Mouse (Mus musculus) lung, embryonic 16.5 days (tissue): ENCODE results near the gene Kcnk3. TPM values are rescaled to one million over a fixed set of nuclear protein-coding genes. Genes with fewer than 3 reads are reported as not detected.
A peak's percentile ranks its signal among the peaks of the same experiment; 100 is the strongest.

Experiments
- ATAC-seq: fragments of 200-750 bp; cut with Nextera tagmentation; 2 replicates; pipeline ENCODE4 v1.8.0; 2017; ENCODE audit warnings: low read depth, mild to moderate bottlenecking, moderate library complexity
- H3K27ac ChIP-seq: fragments of 300-500 bp; sonication (generic); 2 replicates; pipeline ENCODE4 v1.5.1; 2014; ENCODE audit warnings: mild to moderate bottlenecking, control low read depth, low read length
- H3K27me3 ChIP-seq: fragments of 300-500 bp; sonication (generic); 2 replicates; pipeline ENCODE4 v1.6.1; 2014; ENCODE audit warnings: low read depth, low read length, mixed read lengths; ENCODE audit not compliant: control insufficient read depth, insufficient read depth
- H3K36me3 ChIP-seq: fragments of 300-500 bp; sonication (generic); 2 replicates; pipeline ENCODE4 v1.6.1; 2014; ENCODE audit warnings: low read length; ENCODE audit not compliant: control insufficient read depth, insufficient read depth
- H3K4me1 ChIP-seq: fragments of 300-500 bp; sonication (generic); replicated peaks from 2 replicates; pipeline ENCODE4 v1.6.1; 2014; ENCODE audit warnings: low read length, mixed read lengths; ENCODE audit not compliant: control insufficient read depth, insufficient read depth
- H3K4me2 ChIP-seq: fragments of 300-500 bp; sonication (generic); 2 replicates; pipeline ENCODE4 v1.6.1; 2014; ENCODE audit warnings: low read depth, low read length, control low read depth
- H3K4me3 ChIP-seq: fragments of 300-500 bp; sonication (generic); 2 replicates; pipeline ENCODE4 v1.5.1; 2014; ENCODE audit warnings: mild to moderate bottlenecking, low read length, control low read depth
- H3K9ac ChIP-seq: fragments of 300-500 bp; sonication (generic); 2 replicates; pipeline ENCODE4 v1.6.1; 2014; ENCODE audit warnings: low read length, control low read depth
- H3K9me3 ChIP-seq: fragments of 300-500 bp; sonication (generic); 2 replicates; pipeline ENCODE4 v1.6.1; 2016; ENCODE audit warnings: low read length; ENCODE audit not compliant: control insufficient read depth
- WGBS: fragments of 180-500 bp; shearing (Covaris S2); extraction: QIAGEN DNeasy Blood & Tissue Kit; methylation state at CpG from one replicate; pipeline ENCODE4 v1.1.7; 2014; 5-methylcytosine and 5-hydroxymethylcytosine counted together
- polyA plus RNA-seq: library from polyadenylated mRNA; unstranded; fragments of >200 nt; fragmentation: Nextera tagmentation; extraction: Ambion mirVana; gene quantifications from 2 replicates; pipeline ENCODE4 v1.2.1, GENCODE M21; 2015

Gene Kcnk3
- polyA plus RNA-seq, 1 experiment from 2014 or later: 15.3 TPM

DNA sequence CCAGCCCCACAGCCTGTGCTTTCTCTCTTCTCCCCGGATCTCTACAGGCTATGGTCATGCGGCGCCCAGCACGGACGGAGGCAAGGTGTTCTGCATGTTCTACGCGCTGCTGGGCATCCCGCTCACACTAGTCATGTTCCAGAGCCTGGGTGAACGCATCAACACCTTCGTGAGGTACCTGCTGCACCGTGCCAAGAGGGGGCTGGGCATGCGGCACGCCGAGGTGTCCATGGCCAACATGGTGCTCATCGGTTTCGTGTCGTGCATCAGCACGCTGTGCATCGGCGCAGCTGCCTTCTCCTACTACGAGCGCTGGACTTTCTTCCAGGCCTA is 33.8 kb downstream of the Kcnk3 start:
- Histone ChIP-seq H3K4me3 (no peak overlapping the region; the same call in 1 of the 2 replicates), H3K27me3 (peaks cover 14% of the 10 kb centered on the region), H3K9ac (no peak overlapping the region), H3K9me3 (no peaks in the 10 kb centered on the region), H3K36me3 (no peaks in the 10 kb centered on the region), H3K4me2 (peak overlapping the region; percentile 59), H3K27ac (no peak overlapping the region), H3K4me1 (peaks cover 34% of the 10 kb centered on the region)
- WGBS: 58% methylated on average over 22 of the region's 22 CpGs
- ATAC-seq: no peak

DNA sequence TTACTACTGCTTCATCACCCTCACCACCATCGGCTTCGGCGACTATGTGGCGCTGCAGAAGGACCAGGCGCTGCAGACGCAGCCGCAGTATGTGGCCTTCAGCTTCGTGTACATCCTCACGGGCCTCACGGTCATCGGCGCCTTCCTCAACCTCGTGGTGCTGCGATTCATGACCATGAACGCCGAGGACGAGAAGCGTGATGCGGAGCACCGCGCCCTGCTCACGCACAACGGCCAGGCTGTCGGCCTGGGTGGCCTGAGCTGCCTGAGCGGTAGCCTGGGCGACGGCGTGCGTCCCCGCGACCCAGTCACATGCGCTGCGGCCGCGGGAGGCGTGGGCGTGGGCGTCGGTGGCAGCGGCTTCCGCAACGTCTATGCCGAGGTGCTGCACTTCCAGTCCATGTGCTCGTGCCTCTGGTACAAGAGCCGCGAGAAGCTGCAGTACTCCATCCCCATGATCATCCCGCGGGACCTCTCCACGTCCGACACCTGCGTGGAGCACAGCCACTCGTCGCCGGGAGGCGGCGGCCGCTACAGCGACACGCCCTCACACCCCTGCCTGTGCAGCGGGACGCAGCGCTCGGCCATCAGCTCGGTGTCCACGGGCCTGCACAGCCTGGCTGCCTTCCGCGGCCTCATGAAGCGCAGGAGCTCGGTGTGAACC is 34.3 kb downstream of the Kcnk3 start:
- no peaks in the 10 kb centered on the region for H3K36me3 ChIP-seq
- peaks cover 14% of the 10 kb centered on the region for H3K27me3 ChIP-seq
- H3K9me3 ChIP-seq: no peaks in the 10 kb centered on the region
- 9% methylated on average over 66 of the region's 69 CpGs for WGBS
- H3K4me3 ChIP-seq: peak overlapping the region; percentile 37
- no peak overlapping the region for H3K27ac ChIP-seq
- peak overlapping the region; percentile 9; the same call in 1 of the 2 replicates for H3K9ac ChIP-seq
- peaks cover 30% of the 10 kb centered on the region for H3K4me1 ChIP-seq
- peak; percentile 40; the same call in 1 of the 2 replicates for ATAC-seq
- peak overlapping the region; percentile 59 for H3K4me2 ChIP-seq

DNA sequence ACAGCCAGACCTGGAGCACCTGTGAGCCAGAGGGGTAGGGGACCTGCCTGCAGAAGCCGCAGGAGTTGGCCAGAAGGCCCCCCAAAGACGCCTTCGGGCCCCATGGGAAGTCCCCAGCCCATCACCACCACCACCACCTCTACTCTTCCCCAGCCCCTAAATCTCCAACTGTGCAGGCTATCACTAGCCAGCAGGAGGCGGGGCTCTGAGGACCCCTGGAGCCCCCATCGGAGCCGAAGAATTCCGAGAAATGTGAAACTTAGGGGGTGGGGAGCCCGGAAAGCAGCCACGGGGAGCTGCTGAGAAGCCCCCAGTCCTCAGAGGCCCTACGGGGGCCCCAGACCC is 34.8 kb downstream of the Kcnk3 start:
- H3K4me3 ChIP-seq: peak overlapping the region; percentile 37
- WGBS: 11% methylated on average over 10 of the region's 10 CpGs
- peak; percentile 5; the same call in 1 of the 2 replicates for ATAC-seq
- no peaks in the 10 kb centered on the region for H3K9me3 ChIP-seq
- no peak overlapping the region for H3K27ac ChIP-seq
- H3K9ac ChIP-seq: peak overlapping the region; percentile 56
- peaks cover 25% of the 10 kb centered on the region for H3K4me1 ChIP-seq
- H3K36me3 ChIP-seq: no peaks in the 10 kb centered on the region
- H3K4me2 ChIP-seq: peak overlapping the region; percentile 59
- peaks cover 14% of the 10 kb centered on the region for H3K27me3 ChIP-seq

DNA sequence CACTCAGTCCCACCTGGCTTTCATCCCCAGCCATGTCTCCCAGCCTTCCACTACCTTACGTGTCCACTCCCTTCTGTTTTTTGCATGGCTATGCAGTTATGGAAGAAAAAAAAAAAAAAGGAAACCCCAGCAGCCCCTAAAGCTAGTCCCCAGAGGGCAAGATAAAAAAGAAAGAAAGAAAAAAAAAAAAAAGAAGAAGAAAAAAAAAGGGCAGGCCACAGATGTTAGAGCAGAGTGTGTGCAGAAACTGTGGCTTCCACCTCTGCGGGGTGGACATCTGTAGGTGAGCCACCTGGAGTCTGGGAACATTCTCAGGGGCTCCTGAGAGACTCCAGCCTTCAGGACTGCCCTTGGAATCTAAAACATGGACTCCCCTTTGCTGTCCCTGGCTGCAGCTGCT is 35.4 kb downstream of the Kcnk3 start:
- WGBS: 67% methylated on average over 2 of the region's 2 CpGs
- peaks cover 21% of the 10 kb centered on the region for H3K4me1 ChIP-seq
- H3K36me3 ChIP-seq: no peaks in the 10 kb centered on the region
- H3K9ac ChIP-seq: no peak overlapping the region
- peaks cover 14% of the 10 kb centered on the region for H3K27me3 ChIP-seq
- H3K4me3 ChIP-seq: no peak overlapping the region
- H3K27ac ChIP-seq: no peak overlapping the region
- ATAC-seq: no peak
- no peak overlapping the region for H3K4me2 ChIP-seq
- H3K9me3 ChIP-seq: no peaks in the 10 kb centered on the region

DNA sequence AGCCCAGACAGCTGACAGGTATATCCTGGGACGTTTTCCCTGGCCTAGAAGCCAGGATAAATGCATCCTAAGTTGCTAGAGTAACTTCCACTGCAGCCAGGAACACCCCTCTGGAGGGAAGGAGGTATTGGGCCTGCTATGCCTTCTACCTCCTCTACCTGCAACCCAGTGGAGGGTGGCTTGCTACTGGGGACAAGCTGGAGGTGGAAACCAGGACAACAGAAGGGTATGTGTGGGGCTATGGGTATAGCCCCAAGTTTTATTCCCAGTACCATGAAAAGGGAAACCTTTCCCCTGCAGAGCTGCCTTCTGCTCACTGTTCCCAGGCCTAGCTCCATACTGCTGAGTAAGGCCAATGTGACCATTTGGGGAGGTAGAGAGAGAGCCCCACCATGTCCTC is 36.3 kb downstream of the Kcnk3 start:
- Histone ChIP-seq H3K4me1 (peaks cover 21% of the 10 kb centered on the region), H3K36me3 (no peaks in the 10 kb centered on the region), H3K27me3 (peaks cover 14% of the 10 kb centered on the region), H3K9me3 (no peaks in the 10 kb centered on the region), H3K4me2 (no peak overlapping the region), H3K9ac (no peak overlapping the region), H3K27ac (peak overlapping the region; percentile 5; the same call in 1 of the 2 replicates), H3K4me3 (no peak overlapping the region)
- ATAC-seq: no peak
- 41% methylated on average over 1 of the region's 1 CpGs for WGBS

DNA sequence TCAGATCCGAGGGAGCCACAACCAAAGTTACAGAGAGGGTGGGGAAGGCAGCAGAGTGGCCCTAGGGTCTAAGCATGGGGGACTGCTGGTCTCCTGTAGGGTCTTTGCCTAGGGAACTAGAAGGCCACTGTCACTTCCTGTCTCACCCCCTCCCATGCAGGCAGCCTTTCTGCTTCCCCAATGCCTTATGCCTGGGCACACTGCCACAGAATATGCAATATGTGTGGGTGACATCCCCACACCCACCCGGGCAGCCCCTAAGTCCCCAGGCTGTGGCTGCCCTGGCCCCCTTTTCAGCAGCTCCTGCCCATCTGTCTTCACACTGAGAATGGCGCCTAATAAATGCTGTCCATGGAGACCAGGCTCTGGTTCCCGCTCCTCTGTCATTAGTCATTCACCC is 36.9 kb downstream of the Kcnk3 start:
- H3K27ac ChIP-seq: peak overlapping the region; percentile 5
- H3K27me3 ChIP-seq: peaks cover 14% of the 10 kb centered on the region
- WGBS: 21% methylated on average over 4 of the region's 4 CpGs
- H3K9ac ChIP-seq: no peak overlapping the region
- no peak overlapping the region for H3K4me3 ChIP-seq
- H3K4me1 ChIP-seq: peaks cover 21% of the 10 kb centered on the region
- peak; percentile 79 for ATAC-seq
- H3K36me3 ChIP-seq: no peaks in the 10 kb centered on the region
- H3K9me3 ChIP-seq: no peaks in the 10 kb centered on the region
- no peak overlapping the region for H3K4me2 ChIP-seq

DNA sequence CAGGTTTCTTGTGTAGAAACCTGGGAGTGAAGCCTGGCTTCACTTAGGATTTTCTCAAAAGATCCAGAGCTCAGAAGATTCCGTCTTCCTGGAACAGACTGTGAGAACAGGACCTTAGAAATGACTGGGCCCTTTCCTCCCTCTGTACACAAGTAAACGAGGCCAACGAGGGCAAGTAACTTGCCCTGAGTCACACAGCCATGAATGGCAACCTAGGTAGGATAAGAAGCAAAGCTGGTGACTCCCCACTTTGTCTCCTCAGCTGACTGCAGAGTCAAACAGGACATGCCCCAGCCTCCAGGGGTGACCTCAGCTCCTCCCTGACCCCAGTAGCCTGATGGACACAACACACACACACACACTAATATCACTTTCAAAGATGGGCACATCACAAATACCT is 37.4 kb downstream of the Kcnk3 start:
- 48% methylated on average over 3 of the region's 3 CpGs for WGBS

DNA sequence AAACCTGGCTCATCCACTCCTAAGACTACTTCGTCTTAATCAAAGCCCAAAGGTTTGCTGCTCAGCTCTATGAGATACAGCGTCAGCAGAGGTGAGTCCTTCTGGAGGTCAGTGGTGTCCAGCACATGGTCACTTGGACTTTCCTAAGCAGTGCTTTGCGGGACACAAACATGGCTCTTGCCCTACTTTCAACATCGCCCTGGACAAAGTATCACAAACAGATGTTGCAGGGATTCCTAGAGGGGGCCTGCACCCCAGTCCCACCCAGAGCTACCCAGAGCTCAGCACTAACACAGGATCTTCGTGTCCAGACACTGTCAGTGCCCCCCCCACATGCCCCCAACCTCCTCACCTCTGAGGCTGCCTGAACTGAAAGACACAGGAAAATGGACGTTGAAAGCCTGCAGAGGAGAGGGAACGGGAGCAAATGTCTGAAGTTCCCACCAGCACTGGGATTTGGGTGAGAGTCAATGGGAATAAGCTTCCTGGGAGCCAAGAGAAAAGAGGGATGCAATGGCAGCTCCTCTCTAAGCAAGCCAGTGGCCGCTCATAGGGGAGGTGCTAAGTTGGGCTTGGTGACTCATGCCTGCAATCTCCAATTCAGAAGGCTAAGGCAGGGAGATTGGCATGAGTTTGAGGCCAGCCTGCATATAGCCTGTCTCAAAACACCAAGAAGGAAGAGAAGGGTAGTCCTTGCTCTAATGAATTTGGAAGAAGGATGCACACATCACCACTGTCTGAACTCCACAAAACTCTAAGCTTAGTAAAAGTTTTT is 38.5 kb downstream of the Kcnk3 start:
- no peak overlapping the region for H3K27ac ChIP-seq
- H3K4me3 ChIP-seq: no peak overlapping the region
- H3K27me3 ChIP-seq: peaks cover 14% of the 10 kb centered on the region
- H3K9me3 ChIP-seq: no peaks in the 10 kb centered on the region
- H3K36me3 ChIP-seq: no peaks in the 10 kb centered on the region
- H3K4me2 ChIP-seq: no peak overlapping the region
- 76% methylated on average over 8 of the region's 8 CpGs for WGBS
- H3K9ac ChIP-seq: no peak overlapping the region
- peaks cover 21% of the 10 kb centered on the region for H3K4me1 ChIP-seq
- ATAC-seq: no peak

More for the DNA sequence above, 37.4 kb downstream of the Kcnk3 start:
- no peaks in the 10 kb centered on the region for H3K9me3 ChIP-seq
- peaks cover 21% of the 10 kb centered on the region for H3K4me1 ChIP-seq
- no peak overlapping the region for H3K4me2 ChIP-seq
- peak overlapping the region; percentile 5 for H3K27ac ChIP-seq
- H3K27me3 ChIP-seq: peaks cover 14% of the 10 kb centered on the region
- no peaks in the 10 kb centered on the region for H3K36me3 ChIP-seq
- ATAC-seq: no peak
- no peak overlapping the region for H3K4me3 ChIP-seq
- H3K9ac ChIP-seq: no peak overlapping the region

DNA sequence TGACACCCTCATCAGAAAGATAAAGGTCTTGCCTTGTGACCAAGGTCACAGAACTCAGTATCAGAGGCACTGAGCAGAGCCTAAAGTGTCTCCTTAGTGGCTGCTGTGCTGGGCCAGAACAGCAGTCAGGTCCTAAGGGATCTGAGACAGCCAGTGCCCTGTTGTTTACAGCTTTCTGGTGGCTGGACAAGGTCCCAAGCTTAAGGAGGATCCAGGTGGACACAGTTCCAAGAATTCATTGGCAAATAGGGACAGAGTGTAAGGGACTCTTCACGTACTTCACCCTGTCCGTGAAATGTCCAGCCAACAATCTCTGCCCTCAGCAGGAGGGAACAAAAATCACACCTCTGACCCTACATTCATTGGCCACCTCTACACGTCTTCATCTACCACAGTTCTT is 40.5 kb downstream of the Kcnk3 start:
- no peak overlapping the region for H3K9ac ChIP-seq
- no peaks in the 10 kb centered on the region for H3K36me3 ChIP-seq
- WGBS: 75% methylated on average over 3 of the region's 3 CpGs
- H3K4me3 ChIP-seq: no peak overlapping the region
- H3K9me3 ChIP-seq: no peaks in the 10 kb centered on the region
- ATAC-seq: no peak
- no peak overlapping the region for H3K4me2 ChIP-seq
- H3K27me3 ChIP-seq: no peaks in the 10 kb centered on the region
- H3K27ac ChIP-seq: no peak overlapping the region
- H3K4me1 ChIP-seq: peaks cover 11% of the 10 kb centered on the region
